In genomic region chr3:87263436-87263835, GRCm38 (mm10) we compare ENCODE assay signal across 12 mouse cellular contexts. TPM values are rescaled to one million over a fixed set of nuclear protein-coding genes. Genes with fewer than 3 reads are reported as not detected.
DNase-seq lines count a peak whose midpoint lies in the region; ATAC-seq lines count a peak whose summit lies in the region.
"Had no signal": no experiment of that assay in that cellular context is flagged by ENCODE, and none has a peak within 500 bp of the region (broad histone marks: within the 10 kb centered on the region; RNA-seq: fewer than 3 reads in every experiment).

TSS of gene Fcrls (minus strand) at chr3:87263738.

- no peaks in the 10 kb centered on the region for H3K4me1 ChIP-seq in hindbrain, embryonic 14.5 days (replicated peaks; ENCODE audit: control insufficient read depth, insufficient read depth, low read length)

- WGBS in hindbrain, embryonic 14.5 days, result 90% methylated on average over 7 of the region's 7 CpGs

- H3K9ac ChIP-seq in hindbrain, embryonic 14.5 days, result no peak within 1 kb of the TSS

- peak; percentile 23 for DNase-seq in heart, adult 8-10 months (ENCODE audit: low spot score)
- DNase-seq in heart, postnatal 14 days, result no peak
- peak; percentile 84 for DNase-seq in MEL-GATA-1-ER (ENCODE audit: extremely low read depth, low read depth)
- no peak for DNase-seq in hindbrain, embryonic 14.5 days (ENCODE audit: low spot score)
- no peak for DNase-seq in left cerebral cortex, postnatal 4 days
- no peak for DNase-seq in cerebellum, adult 11 months
- no peak for DNase-seq in testis, postnatal 14 days (ENCODE audit: low spot score)
- no peak for DNase-seq in adrenal gland, postnatal 4 days (ENCODE audit: low spot score in 2 of 2)
- DNase-seq: cerebellum, postnatal 25 days; gastrocnemius, postnatal 25 days; kidney, adult 8-10 months; lung, adult 2 months had no signal

- H3K4me2 ChIP-seq in hindbrain, embryonic 14.5 days (replicated peaks), result no peak within 1 kb of the TSS

- no peaks in the 10 kb centered on the region for H3K36me3 ChIP-seq in hindbrain, embryonic 14.5 days (replicated peaks; ENCODE audit: control insufficient read depth, insufficient read depth)

- H3K27ac ChIP-seq in hindbrain, embryonic 14.5 days, result no peak within 1 kb of the TSS

- no peaks in the 10 kb centered on the region for H3K27me3 ChIP-seq in hindbrain, embryonic 14.5 days (ENCODE audit: control insufficient read depth, insufficient read depth, low read length)

- intact Hi-C loops in heart, postnatal 14 days (cut with DNase I), result no loop called here
- intact Hi-C loops in left cerebral cortex, postnatal 4 days (cut with DNase I), result no loop called here

- ATAC-seq in hindbrain, embryonic 14.5 days (ENCODE audit: low FRiP score), result no peak

- H3K9me3 ChIP-seq in hindbrain, embryonic 14.5 days (ENCODE audit: control insufficient read depth, low read length), result no peaks in the 10 kb centered on the region

- no peak within 1 kb of the TSS for H3K4me3 ChIP-seq in hindbrain, embryonic 14.5 days (replicated peaks; ENCODE audit: low read length)

RNA-seq across cellular contexts. Expression of gene Fcrls, which starts in this region (rescaled TPM):
- total RNA-seq in heart, adult 8-10 months (2022), result 1 to 10 TPM; 4.7 to 6.1 (median 5.4) TPM
- 1 to 10 TPM; 9.3 to 9.9 TPM for total RNA-seq in heart, postnatal 14 days (2021)
- polyA plus RNA-seq in hindbrain, embryonic 14.5 days (2014; fragmentation: Nextera tagmentation; extraction: Ambion mirVana), result 13.7 and 14.4 TPM in 2 replicates
- 10 to 100 TPM; 13.7 to 14.4 TPM for total RNA-seq in left cerebral cortex, postnatal 4 days (2021)
- total RNA-seq in adrenal gland, postnatal 4 days (2021), result 1 to 10 TPM; 3.9 to 4.0 TPM

Comparison
In these comparisons a context has a peak if more than half of its experiments do, and no peak if none do; other contexts are left out.
1. DNase-seq: peak in heart, adult 8-10 months (single experiment) and MEL-GATA-1-ER (single experiment); none in heart, postnatal 14 days (0 of 2), hindbrain, embryonic 14.5 days (single experiment), left cerebral cortex, postnatal 4 days (single experiment), cerebellum, adult 11 months (single experiment), testis, postnatal 14 days (single experiment) and adrenal gland, postnatal 4 days (0 of 2).